Mouse (Mus musculus) heart, embryonic 12.5 days (tissue): Measurements from ENCODE around the gene Krt26. TPM values are rescaled to one million over a fixed set of nuclear protein-coding genes. Genes with fewer than 3 reads are reported as not detected.
A peak's percentile ranks its signal among the peaks of the same experiment; 100 is the strongest.

ENCODE experiments used
- ATAC-seq: fragments of 200-750 bp; cut with Nextera tagmentation; 2 replicates; pipeline ENCODE4 v1.8.0; 2017; ENCODE audit warnings: moderate TSS enrichment, moderate library complexity; ENCODE audit not compliant: insufficient number of reproducible peaks, low FRiP score
- H3K27ac ChIP-seq: fragments of 300-500 bp; sonication (generic); 2 replicates; pipeline ENCODE4 v1.5.1; 2016; ENCODE audit warnings: mild to moderate bottlenecking, moderate library complexity; ENCODE audit not compliant: poor library complexity, severe bottlenecking
- H3K27me3 ChIP-seq: fragments of 300-500 bp; sonication (generic); replicated peaks from 2 replicates; pipeline ENCODE4 v1.6.1; 2016; ENCODE audit warnings: mild to moderate bottlenecking, moderate library complexity
- H3K36me3 ChIP-seq: fragments of 300-500 bp; sonication (generic); 2 replicates; pipeline ENCODE4 v1.6.1; 2016; ENCODE audit warnings: mild to moderate bottlenecking, moderate library complexity
- H3K4me1 ChIP-seq: fragments of 300-500 bp; sonication (generic); replicated peaks from 2 replicates; pipeline ENCODE4 v1.6.1; 2016; ENCODE audit warnings: mild to moderate bottlenecking
- H3K4me2 ChIP-seq: fragments of 300-500 bp; sonication (generic); 2 replicates; pipeline ENCODE4 v1.6.1; 2016; ENCODE audit warnings: mild to moderate bottlenecking, moderate library complexity
- H3K4me3 ChIP-seq: fragments of 300-500 bp; sonication (generic); 2 replicates; pipeline ENCODE4 v1.5.1; 2016; ENCODE audit warnings: mild to moderate bottlenecking
- H3K9ac ChIP-seq: fragments of 300-500 bp; sonication (generic); 2 replicates; pipeline ENCODE4 v1.6.1; 2016; ENCODE audit warnings: mild to moderate bottlenecking, moderate library complexity
- H3K9me3 ChIP-seq: fragments of 300-500 bp; sonication (generic); replicated peaks from 2 replicates; pipeline ENCODE4 v1.6.1; 2016; ENCODE audit warnings: mild to moderate bottlenecking, moderate library complexity
- WGBS: fragments of 180-500 bp; shearing (Covaris S2); methylation state at CpG from one replicate; pipeline ENCODE4 v1.1.7; 2016; 5-methylcytosine and 5-hydroxymethylcytosine counted together
- polyA plus RNA-seq: library from polyadenylated mRNA; unstranded; fragments of >200 nt; fragmentation: Nextera tagmentation; extraction: Ambion mirVana; gene quantifications from 2 replicates; pipeline ENCODE4 v1.2.1, GENCODE M21; 2016

Gene Krt26
- polyA plus RNA-seq, 1 experiment from 2014 or later: not detected

- Histone ChIP-seq H3K4me3 (no peak overlapping the region), H3K36me3 (no peaks in the 10 kb centered on the region), H3K9me3 (no peaks in the 10 kb centered on the region), H3K27ac (no peak overlapping the region), H3K27me3 (no peaks in the 10 kb centered on the region), H3K9ac (no peak overlapping the region), H3K4me1 (no peaks in the 10 kb centered on the region), H3K4me2 (no peak overlapping the region)
- WGBS: 76% methylated on average over 13 of the region's 13 CpGs
- no peak for ATAC-seq
Observed at GRCm38 (mm10) chr11:99333426-99333825, 4.3 kb downstream of the Krt26 start.

GRCm38 (mm10) chr11:99329655-99330054 is 8.1 kb downstream of the Krt26 start:
- no peak overlapping the region for H3K9ac ChIP-seq
- 78% methylated on average over 2 of the region's 2 CpGs for WGBS
- H3K4me1 ChIP-seq: no peaks in the 10 kb centered on the region
- no peaks in the 10 kb centered on the region for H3K36me3 ChIP-seq
- ATAC-seq: no peak
- no peak overlapping the region for H3K4me3 ChIP-seq
- H3K9me3 ChIP-seq: no peaks in the 10 kb centered on the region
- H3K27ac ChIP-seq: no peak overlapping the region
- 0 out of 2 replicates have a peak, but pooled peaks cover 4% of the 10 kb centered on the region for H3K27me3 ChIP-seq
- no peak overlapping the region for H3K4me2 ChIP-seq

GRCm38 (mm10) chr11:99322851-99323250 is 14.9 kb downstream of the Krt26 start, which contains the start of gene Krt25:
TSS of gene Krt25 (minus strand) at chr11:99322951.
- Histone ChIP-seq H3K27me3 (0 out of 2 replicates have a peak, but pooled peaks cover 4% of the 10 kb centered on the region), H3K27ac (no peak within 1 kb of the TSS), H3K4me1 (no peaks in the 10 kb centered on the region), H3K36me3 (no peaks in the 10 kb centered on the region), H3K4me3 (no peak within 1 kb of the TSS), H3K9me3 (no peaks in the 10 kb centered on the region), H3K9ac (no peak within 1 kb of the TSS), H3K4me2 (no peak within 1 kb of the TSS)
- ATAC-seq: no peak
- 84% methylated on average over 11 of the region's 11 CpGs for WGBS

DNA sequence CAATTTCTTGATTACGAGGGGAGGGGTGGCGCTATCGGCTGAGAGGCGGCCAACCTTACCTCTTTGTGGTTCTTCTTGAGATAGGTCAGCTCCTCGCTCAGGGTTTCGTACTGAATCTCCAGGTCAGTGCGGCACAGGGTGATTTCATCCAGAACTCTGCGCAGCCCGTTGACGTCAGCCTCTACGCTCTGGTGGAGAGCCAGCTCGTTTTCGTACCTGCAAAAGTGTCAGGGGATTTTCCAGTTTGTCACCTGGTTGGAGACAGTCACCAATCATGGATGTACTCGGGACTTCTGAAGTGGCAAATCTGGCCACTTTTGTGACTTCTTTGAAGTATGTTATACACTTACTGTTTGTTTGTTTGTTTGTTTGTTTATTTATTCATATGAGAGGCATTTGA is 16.7 kb downstream of the Krt26 start:
- no peak for ATAC-seq
- H3K4me2 ChIP-seq: no peak overlapping the region
- H3K36me3 ChIP-seq: no peaks in the 10 kb centered on the region
- 82% methylated on average over 14 of the region's 14 CpGs for WGBS
- H3K27me3 ChIP-seq: no peaks in the 10 kb centered on the region
- H3K4me1 ChIP-seq: no peaks in the 10 kb centered on the region
- H3K4me3 ChIP-seq: no peak overlapping the region
- H3K9ac ChIP-seq: no peak overlapping the region
- no peaks in the 10 kb centered on the region for H3K9me3 ChIP-seq
- H3K27ac ChIP-seq: no peak overlapping the region

- H3K36me3 ChIP-seq: no peaks in the 10 kb centered on the region
- H3K27me3 ChIP-seq: 0 out of 2 replicates have a peak, but pooled peaks cover 4% of the 10 kb centered on the region
- peak overlapping the region; percentile 18; the same call in 1 of the 2 replicates for H3K4me2 ChIP-seq
- no peak for ATAC-seq
- no peaks in the 10 kb centered on the region for H3K4me1 ChIP-seq
- H3K9me3 ChIP-seq: no peaks in the 10 kb centered on the region
- H3K9ac ChIP-seq: no peak overlapping the region
- no peak overlapping the region for H3K27ac ChIP-seq
- 40% methylated on average over 9 of the region's 9 CpGs for WGBS
- no peak overlapping the region for H3K4me3 ChIP-seq
Observed at GRCm38 (mm10) chr11:99319127-99319526, 18.6 kb downstream of the Krt26 start.

DNA sequence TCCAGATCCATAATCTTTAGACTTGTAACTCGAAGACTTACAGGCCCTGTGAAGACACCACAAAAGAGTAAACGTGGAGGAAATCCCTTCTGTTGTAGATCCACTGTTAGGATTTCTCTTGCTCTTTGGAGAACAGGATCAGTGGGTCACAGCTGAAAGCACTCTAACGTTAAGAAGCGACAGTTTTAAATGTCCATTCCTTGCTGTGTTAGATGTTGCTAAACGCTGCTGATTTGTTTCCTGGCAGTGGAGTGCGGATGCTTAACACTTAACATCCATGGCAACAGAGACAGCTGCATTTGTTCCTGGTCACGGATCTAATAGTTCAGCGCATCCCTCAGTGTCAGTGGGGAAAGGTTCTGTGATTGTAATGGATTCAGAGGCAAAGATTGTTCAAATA is 21.2 kb downstream of the Krt26 start:
- Histone ChIP-seq H3K4me1 (no peaks in the 10 kb centered on the region), H3K9me3 (no peaks in the 10 kb centered on the region), H3K4me3 (no peak overlapping the region), H3K27me3 (0 out of 2 replicates have a peak, but pooled peaks cover 4% of the 10 kb centered on the region), H3K27ac (no peak overlapping the region), H3K4me2 (no peak overlapping the region), H3K36me3 (no peaks in the 10 kb centered on the region), H3K9ac (no peak overlapping the region)
- WGBS: 63% methylated on average over 8 of the region's 8 CpGs
- ATAC-seq: no peak

- no peak for ATAC-seq
- no peak overlapping the region for H3K9ac ChIP-seq
- no peak overlapping the region for H3K4me2 ChIP-seq
- H3K4me3 ChIP-seq: no peak overlapping the region
- no peaks in the 10 kb centered on the region for H3K4me1 ChIP-seq
- WGBS: 88% methylated on average over 2 of the region's 2 CpGs
- H3K9me3 ChIP-seq: no peaks in the 10 kb centered on the region
- no peak overlapping the region for H3K27ac ChIP-seq
- 0 out of 2 replicates have a peak, but pooled peaks cover 4% of the 10 kb centered on the region for H3K27me3 ChIP-seq
- H3K36me3 ChIP-seq: no peaks in the 10 kb centered on the region
Observed at GRCm38 (mm10) chr11:99314594-99314993, 23.2 kb downstream of the Krt26 start.

GRCm38 (mm10) chr11:99310882-99311281 is 26.9 kb downstream of the Krt26 start:
- ATAC-seq: no peak
- Histone ChIP-seq H3K9me3 (no peaks in the 10 kb centered on the region), H3K4me1 (no peaks in the 10 kb centered on the region), H3K27ac (no peak overlapping the region), H3K9ac (no peak overlapping the region), H3K36me3 (no peaks in the 10 kb centered on the region), H3K4me3 (no peak overlapping the region), H3K27me3 (0 out of 2 replicates have a peak, but pooled peaks cover 4% of the 10 kb centered on the region), H3K4me2 (no peak overlapping the region)
- 83% methylated on average over 1 of the region's 1 CpGs for WGBS

DNA sequence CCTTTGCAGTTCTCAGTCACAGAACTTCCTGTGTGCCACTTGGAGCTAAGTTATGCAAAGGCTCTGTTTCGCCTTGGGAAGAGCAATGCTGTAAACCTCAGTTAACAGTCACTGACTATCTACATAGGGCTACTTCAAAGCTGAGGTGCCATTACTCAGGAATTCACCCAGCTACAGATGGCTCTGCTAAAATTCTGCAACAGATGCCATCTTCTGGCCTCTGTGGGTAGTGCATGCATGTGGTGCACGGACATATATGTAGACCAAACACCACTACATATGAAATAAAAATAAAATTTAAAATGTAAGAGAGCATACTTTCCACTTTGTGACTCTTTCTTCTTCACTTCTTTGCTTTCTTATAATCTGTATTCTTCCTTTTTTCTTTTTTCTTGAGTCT is 30.2 kb downstream of the Krt26 start:
- no peaks in the 10 kb centered on the region for H3K4me1 ChIP-seq
- H3K9me3 ChIP-seq: no peaks in the 10 kb centered on the region
- no peak overlapping the region for H3K27ac ChIP-seq
- no peak overlapping the region for H3K9ac ChIP-seq
- H3K4me2 ChIP-seq: no peak overlapping the region
- no peak for ATAC-seq
- H3K36me3 ChIP-seq: no peaks in the 10 kb centered on the region
- no peak overlapping the region for H3K4me3 ChIP-seq
- H3K27me3 ChIP-seq: no peaks in the 10 kb centered on the region
- WGBS: 25% methylated on average over 2 of the region's 2 CpGs

GRCm38 (mm10) chr11:99295039-99295438 is 42.7 kb downstream of the Krt26 start:
- WGBS: 57% methylated on average over 5 of the region's 5 CpGs
- Histone ChIP-seq H3K4me3 (no peak overlapping the region), H3K4me2 (no peak overlapping the region), H3K27me3 (peaks cover 3% of the 10 kb centered on the region), H3K9me3 (peaks cover 5% of the 10 kb centered on the region; the same call in 1 of the 2 replicates), H3K27ac (no peak overlapping the region), H3K36me3 (no peaks in the 10 kb centered on the region), H3K9ac (no peak overlapping the region), H3K4me1 (no peaks in the 10 kb centered on the region)
- no peak for ATAC-seq

DNA sequence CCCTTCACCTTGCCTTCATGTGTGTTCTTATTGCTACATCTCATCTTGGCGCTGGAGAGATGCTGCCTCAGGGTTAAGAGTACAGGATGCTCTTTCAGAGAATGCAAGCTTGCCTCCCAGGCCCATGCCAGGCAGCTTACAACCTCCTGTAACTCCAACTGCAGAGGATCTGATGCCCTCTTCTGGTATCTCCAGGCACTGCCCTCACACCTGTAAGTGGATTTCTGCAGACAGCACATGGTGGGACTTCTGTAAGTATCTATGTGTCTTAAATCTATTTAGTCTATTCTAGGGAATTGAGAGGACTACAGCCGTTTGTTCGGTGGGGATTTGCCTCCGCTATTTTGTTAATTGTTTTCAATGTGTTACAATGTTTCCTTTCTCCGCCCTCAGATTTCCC is 44.9 kb downstream of the Krt26 start:
- no peak for ATAC-seq
- H3K4me1 ChIP-seq: no peaks in the 10 kb centered on the region
- no peak overlapping the region for H3K4me3 ChIP-seq
- no peak overlapping the region for H3K4me2 ChIP-seq
- no peak overlapping the region for H3K9ac ChIP-seq
- WGBS: 52% methylated on average over 5 of the region's 5 CpGs
- H3K9me3 ChIP-seq: peaks cover 5% of the 10 kb centered on the region; the same call in 1 of the 2 replicates
- peaks cover 3% of the 10 kb centered on the region for H3K27me3 ChIP-seq
- no peak overlapping the region for H3K27ac ChIP-seq
- no peaks in the 10 kb centered on the region for H3K36me3 ChIP-seq

- Histone ChIP-seq H3K9ac (no peak within 1 kb of the TSS), H3K36me3 (no peaks in the 10 kb centered on the region), H3K4me2 (no peak within 1 kb of the TSS), H3K27ac (no peak within 1 kb of the TSS), H3K27me3 (0 out of 2 replicates have a peak, but pooled peaks cover 4% of the 10 kb centered on the region), H3K4me1 (no peaks in the 10 kb centered on the region), H3K9me3 (no peaks in the 10 kb centered on the region), H3K4me3 (no peak within 1 kb of the TSS)
- 38% methylated on average over 11 of the region's 11 CpGs for WGBS
- ATAC-seq: no peak
Observed at GRCm38 (mm10) chr11:99284833-99285312, 52.9 kb downstream of the Krt26 start, which contains the start of gene Krt24. TSS of gene Krt24 (minus strand) at chr11:99285262.
